Mouse (Mus musculus) MN1 (cell line): ENCODE data around the gene Zan.
"Not testable (repeated sequence)": the region's sequence is repeated elsewhere in the genome, so short reads cannot be mapped to it uniquely, and the experiment has no call there.

ENCODE experiments used
- DNase-seq: peaks from one replicate; pipeline ENCODE4 v3.0.0-alpha.2; 2016; ENCODE audit warnings: low spot score

The Zan gene

GRCm38 (mm10) chr5:137501709-137502666 is 25.1 kb upstream of the Zan start, which contains the start of gene Pop7:
Pop7 (minus strand) TSS chr5:137502518.
- DNase-seq = peak; percentile 100

- DNase-seq = no peak
Measured at GRCm38 (mm10) chr5:137500186-137500585, 23.3 kb upstream of the Zan start.

DNA sequence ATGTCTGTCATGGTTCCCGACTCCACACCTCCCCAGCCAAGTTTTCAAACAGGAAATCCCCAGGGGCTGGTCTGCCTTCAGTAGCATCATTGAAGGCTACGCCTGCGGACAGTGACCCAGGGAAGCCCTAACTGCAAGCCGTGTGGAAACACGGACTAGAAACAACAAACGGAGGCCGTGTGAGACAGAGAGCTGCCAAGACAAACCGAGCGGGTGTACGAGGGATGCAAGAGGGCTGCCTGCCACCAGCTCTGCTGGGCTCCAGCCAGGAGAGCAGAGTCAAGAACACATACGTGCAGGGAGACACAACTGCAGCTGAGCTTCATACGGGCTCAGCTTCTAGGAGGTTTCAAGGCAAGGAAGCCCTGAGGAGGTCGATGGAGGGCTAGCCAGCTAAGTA is 17.0 kb upstream of the Zan start:
- no peak for DNase-seq

- no peak for DNase-seq
Measured at GRCm38 (mm10) chr5:137491559-137491958, 14.7 kb upstream of the Zan start.

DNA sequence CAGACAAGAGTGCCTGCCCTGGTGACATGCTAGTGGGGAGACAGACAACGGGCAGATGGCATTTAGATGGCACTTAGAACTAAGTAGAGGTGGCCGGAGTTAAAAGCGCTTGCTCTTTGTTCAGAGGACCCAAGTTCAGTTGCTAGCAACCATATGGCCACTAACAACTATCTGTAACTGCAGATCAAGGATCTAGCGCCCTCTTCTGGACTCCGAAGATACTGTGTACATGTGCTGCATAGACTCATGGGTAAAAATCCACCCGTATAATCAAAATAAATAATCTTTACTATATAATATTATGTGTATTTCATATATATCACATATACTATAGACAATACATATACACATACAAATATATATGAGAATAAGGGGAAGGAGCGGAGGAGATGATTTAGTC is 10.8 kb upstream of the Zan start:
- no peak for DNase-seq

DNA sequence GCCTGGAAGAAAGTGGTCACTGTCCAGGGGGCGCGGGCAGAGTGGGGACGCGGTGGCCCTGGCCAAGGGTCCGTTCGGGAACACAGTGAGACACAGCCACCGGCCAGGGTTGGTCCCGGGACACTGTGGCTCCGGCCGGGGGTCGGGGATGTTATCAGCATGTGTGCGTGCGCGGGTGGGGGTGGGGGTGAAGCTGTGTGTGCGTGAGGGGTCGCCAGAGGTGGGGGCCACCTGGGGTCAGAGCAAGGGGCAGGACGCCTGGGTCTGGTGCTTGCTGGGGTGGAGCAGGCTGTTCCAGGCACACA is 8.9 kb upstream of the Zan start:
- DNase-seq = no peak

- no peak for DNase-seq
Measured at GRCm38 (mm10) chr5:137485071-137485850, 8.4 kb upstream of the Zan start.

DNA sequence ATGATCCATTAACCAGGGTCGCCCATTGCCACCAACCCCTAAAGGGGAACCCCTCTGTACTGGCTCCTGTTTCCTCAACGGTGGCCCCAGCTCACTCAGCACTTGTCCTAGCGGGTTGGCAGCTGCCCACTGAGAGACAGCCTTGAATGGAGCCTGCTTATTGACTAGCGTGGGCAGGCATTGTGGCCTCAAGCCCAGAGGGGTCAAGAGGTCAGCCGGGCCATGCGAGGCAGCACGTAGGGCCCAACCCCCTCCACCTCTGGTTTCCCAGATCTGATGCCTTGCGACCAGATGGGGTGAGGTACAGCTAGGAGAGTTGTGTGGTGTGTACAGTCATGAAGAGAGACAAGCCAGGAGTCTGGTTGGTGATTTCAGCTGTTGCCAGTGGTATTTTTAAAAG is 5.0 kb upstream of the Zan start:
- DNase-seq = peak; percentile 39

DNA sequence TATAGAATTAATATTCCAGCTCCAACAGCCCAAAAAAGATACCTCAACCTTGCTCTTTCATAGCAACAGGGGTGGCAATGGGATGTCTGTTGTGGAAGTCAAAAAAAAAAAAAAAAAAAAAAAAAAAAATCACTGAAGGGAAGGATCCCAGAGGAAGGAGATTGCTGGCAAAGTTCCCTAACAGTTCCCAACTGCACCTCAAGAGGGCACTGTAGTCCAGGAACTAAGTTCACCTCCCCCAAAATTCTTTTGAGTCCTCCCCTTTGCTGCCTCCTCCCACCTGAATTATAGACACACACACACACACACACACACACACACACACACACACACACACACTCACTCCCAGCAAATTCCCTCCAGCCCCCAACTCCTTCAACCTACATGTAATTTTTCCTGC is 4.3 kb upstream of the Zan start:
- peak; percentile 92 for DNase-seq

- no peak for DNase-seq
Measured at GRCm38 (mm10) chr5:137474351-137474750, 2.5 kb downstream of the Zan start.

- DNase-seq = no peak
Measured at GRCm38 (mm10) chr5:137472252-137472904, 4.5 kb downstream of the Zan start.

GRCm38 (mm10) chr5:137466946-137467345 is 9.9 kb downstream of the Zan start:
- no peak for DNase-seq

DNA sequence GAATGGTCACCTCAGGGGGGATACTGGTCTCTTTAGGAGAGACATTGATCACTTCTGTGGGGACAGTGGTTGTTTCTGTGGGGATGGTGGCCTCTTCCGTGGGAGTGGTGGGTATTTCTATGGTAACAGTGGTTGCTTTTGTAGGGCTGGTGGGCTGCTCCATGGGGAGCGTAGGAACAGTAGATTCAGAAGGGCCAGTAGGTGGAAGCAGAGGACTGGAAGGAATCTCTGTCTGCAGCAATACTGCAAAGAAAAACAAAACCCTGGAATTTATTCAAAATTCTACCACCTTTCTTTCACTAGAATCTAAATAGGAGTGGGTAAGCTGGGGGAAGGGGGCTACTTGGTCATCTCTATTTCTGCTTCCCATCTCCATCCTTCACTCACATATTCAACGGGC is 11.8 kb downstream of the Zan start:
- no peak for DNase-seq

DNA sequence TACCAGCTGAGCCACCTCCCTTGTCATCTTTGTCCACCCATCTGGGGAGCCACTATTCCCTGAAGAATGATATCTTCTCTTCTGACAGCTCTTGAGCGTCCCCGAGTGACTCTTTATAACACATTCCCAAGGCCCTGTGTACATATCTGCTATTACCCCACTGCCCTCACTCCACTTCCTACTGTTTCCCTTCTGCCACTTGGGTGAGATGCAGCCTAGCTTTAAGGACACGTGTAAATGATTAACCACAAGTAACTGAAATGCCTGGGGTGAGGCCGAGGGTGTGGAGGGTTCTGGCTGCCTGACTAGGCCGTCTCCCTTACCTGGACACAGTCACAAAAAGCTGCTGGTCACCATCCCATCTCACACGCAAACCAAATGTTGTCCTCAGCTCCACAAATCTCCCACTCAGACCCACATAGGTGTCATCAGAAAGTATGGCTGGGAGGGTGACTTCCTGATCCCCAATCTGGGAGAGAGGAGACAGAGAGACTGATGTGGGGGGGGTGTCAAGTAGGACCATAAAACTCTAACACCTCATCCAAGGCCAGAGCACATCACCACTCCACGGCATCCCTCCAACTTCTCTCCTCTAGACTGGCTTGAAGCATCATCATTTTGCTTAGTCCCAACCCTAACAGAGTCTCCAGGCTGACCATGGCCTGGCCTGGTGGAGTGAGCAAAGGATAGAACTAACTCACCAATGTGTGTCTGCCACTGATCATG is 20.8 kb downstream of the Zan start:
- no peak for DNase-seq

DNA sequence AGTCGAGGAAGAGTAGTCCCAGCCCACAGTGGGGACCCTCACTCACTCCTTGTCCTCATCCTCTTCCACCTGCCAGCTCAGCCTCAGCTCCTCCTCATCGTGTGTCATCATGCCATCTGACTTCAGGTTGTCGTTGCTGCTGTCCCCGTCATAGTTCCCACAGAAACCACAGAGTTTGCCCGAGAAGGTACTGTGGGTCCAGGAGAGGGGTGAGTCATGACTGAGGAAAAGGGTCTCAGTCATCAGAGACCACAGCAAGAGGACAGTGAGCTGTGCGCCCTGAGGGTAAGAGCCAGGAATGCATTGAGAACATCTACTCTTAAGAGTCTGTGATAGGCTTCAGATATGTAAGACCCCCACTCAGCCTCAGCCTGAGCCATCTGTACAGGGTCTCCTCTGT is 21.7 kb downstream of the Zan start:
- DNase-seq = no peak

GRCm38 (mm10) chr5:137445536-137445935 is 31.3 kb downstream of the Zan start:
- DNase-seq = no peak

DNA sequence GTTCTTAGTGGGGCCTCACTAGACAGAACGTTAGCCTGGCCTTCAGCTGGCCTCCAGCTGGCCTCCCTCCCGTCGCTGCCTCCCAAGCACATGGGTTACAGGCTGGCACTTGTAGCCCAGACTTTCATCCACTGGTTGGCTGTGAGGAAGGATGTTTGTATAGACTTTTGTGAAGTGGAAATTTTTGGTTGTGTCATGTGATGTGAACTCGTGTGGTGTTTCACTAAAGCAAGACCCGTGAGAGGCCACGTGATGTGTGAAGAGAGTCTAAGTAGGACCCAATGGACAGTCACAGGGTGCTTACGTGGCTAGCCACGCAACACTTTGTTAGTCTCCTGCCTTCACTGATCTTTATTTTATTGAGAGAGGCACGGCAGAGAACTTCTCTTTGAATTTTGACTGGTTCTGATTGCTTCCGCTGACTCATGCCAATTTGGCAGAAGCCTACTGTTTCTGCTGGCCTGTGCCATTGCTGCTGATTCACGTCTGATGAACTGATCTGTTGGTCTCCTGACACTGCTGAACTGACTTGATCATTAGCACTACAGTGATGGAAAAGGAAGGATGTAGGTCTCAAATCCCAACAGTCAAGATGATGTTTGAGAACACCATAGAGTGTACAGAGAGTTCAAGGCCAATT is 36.5 kb downstream of the Zan start:
- peak; percentile 68 for DNase-seq

GRCm38 (mm10) chr5:137433889-137434288 is 43.0 kb downstream of the Zan start:
- DNase-seq = no peak

DNA sequence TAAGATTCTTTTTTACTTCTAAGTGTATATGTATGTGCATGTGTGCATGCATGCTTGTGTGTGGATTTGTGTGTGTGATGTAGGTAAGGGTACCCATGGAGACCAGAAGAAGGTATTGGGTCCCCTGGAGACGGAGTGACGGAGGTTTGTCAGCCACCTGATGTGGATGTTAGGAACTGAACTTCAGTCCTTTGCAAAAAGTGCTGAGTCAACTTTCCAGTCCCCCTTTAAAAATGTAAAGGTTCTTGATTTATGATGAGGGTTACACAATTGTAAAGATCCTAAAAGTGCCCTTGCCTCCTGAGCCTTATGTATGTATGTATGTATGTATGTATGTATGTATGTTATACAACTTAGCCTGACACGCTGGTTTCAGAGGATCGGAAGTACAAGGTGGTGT is 46.5 kb downstream of the Zan start:
- not testable (repeated sequence) for DNase-seq

DNA sequence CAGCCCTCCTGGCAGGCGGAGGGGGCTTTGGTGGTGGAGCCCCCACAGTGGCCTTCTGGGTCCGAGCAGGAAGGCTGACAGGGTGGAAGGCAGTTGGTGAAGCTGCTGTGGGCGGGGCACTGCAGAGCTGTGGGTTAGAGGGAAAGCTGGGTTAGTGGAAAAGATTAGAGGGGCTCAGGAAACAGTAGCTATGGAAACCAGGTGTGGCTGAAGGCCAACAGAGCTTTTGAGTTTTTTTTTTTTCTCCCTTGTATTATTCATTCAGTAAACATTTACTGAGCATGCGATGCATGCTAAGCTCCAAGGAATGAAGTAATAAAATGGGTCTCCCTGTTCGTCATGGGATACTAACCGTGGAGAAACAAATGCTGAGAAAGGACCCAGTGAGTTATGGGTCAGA is 51.2 kb downstream of the Zan start:
- DNase-seq = no peak

DNA sequence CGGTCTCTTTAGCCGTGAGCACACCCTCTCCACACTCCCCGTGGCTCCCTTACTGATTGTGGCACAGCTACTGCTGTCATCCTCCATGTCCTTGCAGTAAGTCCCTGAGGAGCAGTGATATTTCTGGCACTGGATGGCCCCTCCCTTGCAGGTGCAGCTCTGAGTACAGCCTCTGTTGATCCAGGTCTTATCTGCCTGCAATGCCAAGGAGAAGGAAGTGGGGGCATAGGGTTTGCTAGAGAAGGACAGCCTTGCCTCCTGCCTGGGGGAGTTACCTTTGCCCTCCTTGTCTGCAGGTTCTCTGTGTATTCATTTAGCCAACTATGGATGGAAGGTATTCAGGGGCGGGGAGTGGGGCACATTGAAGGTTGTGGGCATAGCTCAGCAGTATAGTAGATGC is 57.0 kb downstream of the Zan start:
- no peak for DNase-seq

- DNase-seq = no peak
Measured at GRCm38 (mm10) chr5:137419105-137419504, 57.8 kb downstream of the Zan start.
